Mouse (Mus musculus) liver, embryonic 14.5 days (tissue): ENCODE measurements around the gene Agpat4. TPM values are rescaled to one million over a fixed set of nuclear protein-coding genes. Genes with fewer than 3 reads are reported as not detected.

ENCODE experiments used
- ATAC-seq: fragments of 200-750 bp; cut with Nextera tagmentation; 2 replicates; pipeline ENCODE4 v1.8.0; 2017; ENCODE audit warnings: moderate number of reproducible peaks, mild to moderate bottlenecking, moderate library complexity; ENCODE audit not compliant: insufficient read depth
- DNase-seq, 3 experiments: peaks; one replicate each; pipeline ENCODE4 v3.0.0-alpha.2; 2012 to 2013; ENCODE audit warnings: low read depth in 3 of 3, low spot score in 3 of 3
- H3K27ac ChIP-seq: fragments of 300-500 bp; sonication (generic); 2 replicates; pipeline ENCODE4 v1.5.1; 2014; ENCODE audit warnings: moderate library complexity, mild to moderate bottlenecking, control low read depth, inconsistent platforms
- H3K27me3 ChIP-seq: fragments of 300-500 bp; sonication (generic); 2 replicates; pipeline ENCODE4 v1.6.1; 2014; ENCODE audit warnings: mild to moderate bottlenecking, low read length, moderate library complexity; ENCODE audit not compliant: control insufficient read depth, insufficient read depth
- H3K36me3 ChIP-seq: fragments of 300-500 bp; sonication (generic); replicated peaks from 2 replicates; pipeline ENCODE4 v1.6.1; 2014; ENCODE audit warnings: low read depth; ENCODE audit not compliant: control insufficient read depth, insufficient read depth
- H3K4me1 ChIP-seq, 2 experiments: fragments of 200-500 bp in 1 of 2; fragments of 300-500 bp in 1 of 2; sonication (generic) in 1 of 2; replicated peaks; 2 replicates each; pipeline ENCODE4 v1.6.1; 2012 to 2014; ENCODE audit warnings: antibody characterized with exemption in 1 of 2, inconsistent platforms in 1 of 2, low read length in 1 of 2; ENCODE audit not compliant: control insufficient read depth in 2 of 2, insufficient read depth in 2 of 2
- H3K4me2 ChIP-seq: fragments of 300-500 bp; sonication (generic); 2 replicates; pipeline ENCODE4 v1.6.1; 2014; ENCODE audit warnings: low read depth, mild to moderate bottlenecking, control low read depth, moderate library complexity
- H3K4me3 ChIP-seq, 2 experiments: fragments of 200-500 bp in 1 of 2; fragments of 300-500 bp in 1 of 2; sonication (generic) in 1 of 2; 2 replicates each; pipeline ENCODE4 v1.5.1; 2012 to 2014; ENCODE audit warnings: low read depth in 2 of 2, low read length in 2 of 2, mild to moderate bottlenecking in 2 of 2, control low read depth in 1 of 2, inconsistent platforms in 1 of 2, moderate library complexity in 1 of 2; ENCODE audit not compliant: insufficient read depth in 1 of 2
- H3K9ac ChIP-seq: fragments of 300-500 bp; sonication (generic); replicated peaks from 2 replicates; pipeline ENCODE4 v1.6.1; 2014; ENCODE audit warnings: mild to moderate bottlenecking, control low read depth, moderate library complexity
- H3K9me3 ChIP-seq: fragments of 300-500 bp; sonication (generic); 2 replicates; pipeline ENCODE4 v1.6.1; 2016; ENCODE audit warnings: low read length, mixed read lengths; ENCODE audit not compliant: control insufficient read depth
- CTCF ChIP-seq: IDR thresholded peaks from 2 replicates; pipeline ENCODE4 v1.5.1; 2016; ENCODE audit warnings: antibody characterized with exemption, low read depth, control low read depth
- EP300 ChIP-seq: IDR thresholded peaks from 2 replicates; pipeline ENCODE4 v1.6.1; 2016; ENCODE audit warnings: antibody characterized with exemption, low read depth
- WGBS: fragments of 180-500 bp; shearing (Covaris S2); extraction: QIAGEN DNeasy Blood & Tissue Kit; methylation state at CpG from one replicate; pipeline ENCODE4 v1.1.7; 2014; ENCODE audit not compliant: insufficient replicate concordance; 5-methylcytosine and 5-hydroxymethylcytosine counted together
- polyA plus RNA-seq, 2 experiments: library from polyadenylated mRNA; depleted of rRNA in 1 of 2; stranded (reverse) in 1 of 2; unstranded in 1 of 2; fragments of >200 nt; fragmentation: Nextera tagmentation in 1 of 2; extraction: Ambion mirVana in 1 of 2; gene quantifications; 2 replicates each; pipeline versions ENCODE4 v1.2.1 to v1.2.3; 2012 to 2014

Agpat4 gene
- polyA plus RNA-seq, 2 experiments, result 10.5 to 16.2 TPM

GRCm38 (mm10) chr17:12206248-12206647 is 87.7 kb downstream of the Agpat4 start:
- TF ChIP-seq EP300, result peak; percentile 81
- no peak for TF ChIP-seq CTCF
- peak overlapping the region; percentile 22 to 28 for H3K4me3 ChIP-seq
- H3K27ac ChIP-seq, result peak overlapping the region; percentile 99
- H3K27me3 ChIP-seq, result no peaks in the 10 kb centered on the region
- DNase-seq (peak; percentile 76 to 82 (median 78)), ATAC-seq (peak; percentile 36)
- peak overlapping the region; percentile 75 for H3K4me2 ChIP-seq
- H3K36me3 ChIP-seq, result peaks cover 7% of the 10 kb centered on the region
- no peaks in the 10 kb centered on the region for H3K9me3 ChIP-seq
- H3K9ac ChIP-seq, result peak overlapping the region; percentile 90
- WGBS, result 9% methylated on average over 3 of the region's 3 CpGs
- H3K4me1 ChIP-seq, result peaks cover 87 to 91% of the 10 kb centered on the region in 2 experiments

GRCm38 (mm10) chr17:12207022-12207548 is 88.6 kb downstream of the Agpat4 start:
- Histone ChIP-seq H3K9me3 (no peaks in the 10 kb centered on the region), H3K4me3 (no peak overlapping the region), H3K4me1 (peaks cover 79 to 83% of the 10 kb centered on the region in 2 experiments), H3K4me2 (peak overlapping the region; percentile 75), H3K27ac (peak overlapping the region; percentile 99), H3K27me3 (no peaks in the 10 kb centered on the region), H3K9ac (peak overlapping the region; percentile 90), H3K36me3 (peaks cover 16% of the 10 kb centered on the region)
- WGBS, result 10% methylated on average over 1 of the region's 1 CpGs
- TF ChIP-seq CTCF (no peak), EP300 (no peak)
- DNase-seq (no peak), ATAC-seq (no peak)

GRCm38 (mm10) chr17:12209481-12209880 is 91.0 kb downstream of the Agpat4 start:
- no peaks in the 10 kb centered on the region for H3K9me3 ChIP-seq
- 76% methylated on average over 4 of the region's 4 CpGs for WGBS
- peak overlapping the region; percentile 27 for H3K9ac ChIP-seq
- H3K27ac ChIP-seq, result peak overlapping the region; percentile 99
- H3K27me3 ChIP-seq, result no peaks in the 10 kb centered on the region
- H3K4me1 ChIP-seq, result peaks cover 56 to 59% of the 10 kb centered on the region in 2 experiments
- peaks cover 33% of the 10 kb centered on the region for H3K36me3 ChIP-seq
- no peak overlapping the region for H3K4me3 ChIP-seq
- ATAC-seq, result no peak
- TF ChIP-seq CTCF (no peak), EP300 (no peak)
- no peak overlapping the region for H3K4me2 ChIP-seq
- no peak for DNase-seq

GRCm38 (mm10) chr17:12210544-12211132 is 92.1 kb downstream of the Agpat4 start:
- peak; percentile 24; the same call in 1 of the 2 replicates for ATAC-seq
- no peak overlapping the region for H3K4me2 ChIP-seq
- peaks cover 48 to 52% of the 10 kb centered on the region in 2 experiments for H3K4me1 ChIP-seq
- H3K36me3 ChIP-seq, result peaks cover 44% of the 10 kb centered on the region
- H3K27me3 ChIP-seq, result no peaks in the 10 kb centered on the region
- H3K4me3 ChIP-seq, result no peak overlapping the region
- 27% methylated on average over 8 of the region's 8 CpGs for WGBS
- peak; percentile 70 to 75 (median 71) for DNase-seq
- H3K27ac ChIP-seq, result peak overlapping the region; percentile 99
- H3K9ac ChIP-seq, result no peak overlapping the region
- peak; percentile 100 for TF ChIP-seq CTCF
- 0 out of 2 replicates have a peak, but pooled peaks have one; percentile 14 for TF ChIP-seq EP300
- no peaks in the 10 kb centered on the region for H3K9me3 ChIP-seq

- no peak for TF ChIP-seq CTCF
- TF ChIP-seq EP300, result no peak
- Histone ChIP-seq H3K36me3 (peaks cover 55% of the 10 kb centered on the region), H3K4me1 (peaks cover 45 to 51% of the 10 kb centered on the region in 2 experiments), H3K27ac (no peak overlapping the region), H3K4me3 (no peak overlapping the region), H3K4me2 (no peak overlapping the region), H3K9me3 (no peaks in the 10 kb centered on the region), H3K9ac (no peak overlapping the region), H3K27me3 (no peaks in the 10 kb centered on the region)
- no peak for DNase-seq
- no peak for ATAC-seq
- WGBS, result 92% methylated on average over 11 of the region's 11 CpGs
These were observed 93.4 kb downstream of the Agpat4 start for GRCm38 (mm10) chr17:12211890-12212289.
